Mouse (Mus musculus) hindbrain, embryonic 16.5 days (tissue): ENCODE measurements around the gene Maats1. TPM values are rescaled to one million over a fixed set of nuclear protein-coding genes. Genes with fewer than 3 reads are reported as not detected.

Experiments used
- ATAC-seq: fragments of 200-750 bp; cut with Nextera tagmentation; 2 replicates; pipeline ENCODE4 v1.8.0; 2017; ENCODE audit warnings: moderate TSS enrichment, moderate library complexity
- H3K27ac ChIP-seq: fragments of 300-500 bp; sonication (generic); 2 replicates; pipeline ENCODE4 v1.5.1; 2014; ENCODE audit warnings: low read depth, mild to moderate bottlenecking, control low read depth, low read length, moderate library complexity
- H3K27me3 ChIP-seq: fragments of 300-500 bp; sonication (generic); replicated peaks from 2 replicates; pipeline ENCODE4 v1.6.1; 2014; ENCODE audit warnings: low read length; ENCODE audit not compliant: control insufficient read depth, insufficient read depth
- H3K36me3 ChIP-seq: fragments of 300-500 bp; sonication (generic); 2 replicates; pipeline ENCODE4 v1.6.1; 2014; ENCODE audit warnings: mild to moderate bottlenecking, low read length, moderate library complexity, mixed read lengths; ENCODE audit not compliant: control insufficient read depth, insufficient read depth
- H3K4me1 ChIP-seq: fragments of 300-500 bp; sonication (generic); 2 replicates; pipeline ENCODE4 v1.6.1; 2014; ENCODE audit warnings: low read depth, low read length; ENCODE audit not compliant: control insufficient read depth, insufficient read depth
- H3K4me2 ChIP-seq: fragments of 300-500 bp; sonication (generic); 2 replicates; pipeline ENCODE4 v1.6.1; 2014; ENCODE audit warnings: mild to moderate bottlenecking, low read length, control low read depth, moderate library complexity
- H3K4me3 ChIP-seq: fragments of 300-500 bp; sonication (generic); 2 replicates; pipeline ENCODE4 v1.5.1; 2014; ENCODE audit warnings: mild to moderate bottlenecking, low read length, control low read depth, moderate library complexity
- H3K9ac ChIP-seq: fragments of 300-500 bp; sonication (generic); 2 replicates; pipeline ENCODE4 v1.6.1; 2014; ENCODE audit warnings: low read depth, mild to moderate bottlenecking, control low read depth, low read length, moderate library complexity
- H3K9me3 ChIP-seq: fragments of 300-500 bp; sonication (generic); 2 replicates; pipeline ENCODE4 v1.6.1; 2014; ENCODE audit warnings: mild to moderate bottlenecking, low read length, moderate library complexity; ENCODE audit not compliant: control insufficient read depth
- WGBS: fragments of 180-500 bp; shearing (Covaris S2); extraction: QIAGEN DNeasy Blood & Tissue Kit; methylation state at CpG from one replicate; pipeline ENCODE4 v1.1.7; 2014; 5-methylcytosine and 5-hydroxymethylcytosine counted together
- polyA plus RNA-seq: library from polyadenylated mRNA; unstranded; fragments of >200 nt; fragmentation: Nextera tagmentation; extraction: Ambion mirVana; gene quantifications from 2 replicates; pipeline ENCODE4 v1.2.1, GENCODE M21; 2015

Gene Maats1
- polyA plus RNA-seq, 1 experiment from 2014 or later, result 1.6 TPM

DNA sequence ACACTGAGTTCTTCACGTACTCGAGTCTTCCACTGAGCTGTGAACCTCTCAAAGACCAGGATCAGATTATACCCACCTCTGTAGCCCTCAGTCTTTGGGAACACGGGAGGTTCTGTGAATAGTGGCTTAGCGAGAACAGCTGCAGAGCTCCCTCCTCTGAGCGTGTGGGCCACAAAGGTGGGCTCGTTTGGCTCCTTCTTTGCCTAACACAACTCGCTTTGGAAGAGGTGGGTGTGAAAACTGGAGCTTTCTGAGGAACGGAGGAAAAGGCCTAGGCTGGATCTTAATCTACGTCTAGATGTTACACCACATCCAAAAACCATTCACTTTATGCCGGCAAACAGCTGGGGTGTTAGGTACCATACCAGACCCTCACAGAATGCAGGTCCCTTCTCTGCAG is 23.4 kb upstream of the Maats1 start:
- Histone ChIP-seq H3K9me3 (no peaks in the 10 kb centered on the region), H3K4me3 (no peak overlapping the region), H3K9ac (no peak overlapping the region), H3K27ac (no peak overlapping the region), H3K27me3 (no peaks in the 10 kb centered on the region), H3K4me1 (no peaks in the 10 kb centered on the region), H3K36me3 (no peaks in the 10 kb centered on the region), H3K4me2 (no peak overlapping the region)
- 84% methylated on average over 10 of the region's 10 CpGs for WGBS
- ATAC-seq, result no peak

DNA sequence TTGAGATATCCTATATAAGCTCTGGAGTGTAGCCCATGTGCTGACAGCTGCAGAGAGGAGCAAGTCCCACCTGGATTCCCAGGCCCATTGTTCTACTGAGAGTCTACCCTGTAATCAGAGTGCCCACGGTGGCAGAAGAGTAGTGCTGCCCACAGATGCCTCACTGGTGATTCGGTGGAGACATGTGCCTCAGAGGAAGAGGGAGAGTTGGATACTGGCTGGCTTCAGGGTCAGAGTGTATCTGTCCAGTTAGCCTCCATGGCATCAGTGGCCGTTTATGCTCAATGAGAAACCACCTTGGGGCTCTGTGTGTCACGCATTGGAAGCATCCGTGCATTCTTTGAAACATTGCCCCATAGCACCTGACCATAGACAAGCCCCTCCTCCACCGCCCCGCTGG is 21.7 kb upstream of the Maats1 start:
- no peak for ATAC-seq
- no peaks in the 10 kb centered on the region for H3K9me3 ChIP-seq
- H3K4me2 ChIP-seq, result no peak overlapping the region
- no peaks in the 10 kb centered on the region for H3K27me3 ChIP-seq
- WGBS, result 89% methylated on average over 7 of the region's 7 CpGs
- H3K4me3 ChIP-seq, result no peak overlapping the region
- no peak overlapping the region for H3K9ac ChIP-seq
- H3K27ac ChIP-seq, result no peak overlapping the region
- H3K4me1 ChIP-seq, result no peaks in the 10 kb centered on the region
- no peaks in the 10 kb centered on the region for H3K36me3 ChIP-seq

DNA sequence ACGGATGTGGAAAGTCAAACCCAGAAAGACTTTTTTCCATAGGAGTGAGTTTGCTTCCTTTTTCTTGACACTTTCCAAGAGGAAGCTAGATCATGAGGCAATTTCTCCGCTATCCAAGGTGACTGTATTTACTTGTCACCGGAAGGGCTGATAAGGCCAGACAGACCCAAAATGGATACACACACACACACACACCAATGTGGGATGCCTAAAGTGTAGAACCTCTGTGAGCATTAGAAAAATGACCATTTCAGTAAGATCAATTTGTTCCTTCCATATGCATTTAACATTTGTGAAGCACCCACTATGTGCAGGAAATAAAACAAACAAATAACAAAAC is 21.3 kb upstream of the Maats1 start:
- WGBS, result 87% methylated on average over 3 of the region's 3 CpGs

DNA sequence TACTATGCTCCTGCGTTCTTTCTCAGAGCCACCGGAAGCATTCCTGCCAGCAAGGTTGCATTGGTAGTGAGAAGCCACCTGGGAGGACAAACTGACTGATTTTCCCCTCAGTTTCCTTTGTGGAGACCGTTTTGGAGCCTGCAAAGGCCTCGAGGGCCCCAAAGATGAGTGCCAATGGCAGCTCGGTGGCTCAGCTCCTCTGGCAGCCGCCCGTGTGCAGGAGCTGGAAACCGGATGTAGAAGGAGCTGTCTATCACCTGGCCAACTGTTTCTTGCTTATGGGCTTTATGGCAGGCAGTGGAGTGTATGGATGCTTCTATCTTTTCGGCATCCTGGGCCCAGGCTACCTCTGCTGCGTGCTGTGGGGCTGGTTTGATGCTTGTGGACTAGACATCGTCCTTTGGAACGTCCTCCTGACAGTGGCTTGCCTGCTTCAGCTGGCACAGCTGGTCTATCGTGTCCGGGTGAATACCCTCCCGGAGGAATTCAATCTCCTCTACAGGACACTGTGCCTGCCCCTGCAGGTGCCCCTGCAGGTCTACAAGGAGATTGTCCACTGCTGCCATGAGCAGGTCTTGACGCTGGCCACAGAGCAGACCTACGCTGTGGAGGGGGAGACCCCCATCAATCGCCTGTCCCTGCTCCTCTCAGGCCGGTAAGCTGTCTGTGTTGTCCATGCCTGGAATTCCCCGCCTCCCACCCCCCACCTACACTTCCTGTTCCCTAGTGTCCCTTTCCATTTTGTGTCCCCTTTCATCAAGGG is 20.7 kb upstream of the Maats1 start:
- Histone ChIP-seq H3K27me3 (no peaks in the 10 kb centered on the region), H3K4me3 (no peak overlapping the region), H3K4me2 (no peak overlapping the region), H3K9me3 (no peaks in the 10 kb centered on the region), H3K27ac (no peak overlapping the region), H3K4me1 (no peaks in the 10 kb centered on the region), H3K36me3 (no peaks in the 10 kb centered on the region), H3K9ac (no peak overlapping the region)
- ATAC-seq, result no peak
- WGBS, result 83% methylated on average over 20 of the region's 20 CpGs

More for the DNA sequence above, 21.3 kb upstream of the Maats1 start:
- Histone ChIP-seq H3K27me3 (no peaks in the 10 kb centered on the region), H3K4me3 (no peak overlapping the region), H3K4me2 (no peak overlapping the region), H3K27ac (no peak overlapping the region), H3K9ac (no peak overlapping the region), H3K4me1 (no peaks in the 10 kb centered on the region), H3K9me3 (no peaks in the 10 kb centered on the region), H3K36me3 (no peaks in the 10 kb centered on the region)
- no peak for ATAC-seq

DNA sequence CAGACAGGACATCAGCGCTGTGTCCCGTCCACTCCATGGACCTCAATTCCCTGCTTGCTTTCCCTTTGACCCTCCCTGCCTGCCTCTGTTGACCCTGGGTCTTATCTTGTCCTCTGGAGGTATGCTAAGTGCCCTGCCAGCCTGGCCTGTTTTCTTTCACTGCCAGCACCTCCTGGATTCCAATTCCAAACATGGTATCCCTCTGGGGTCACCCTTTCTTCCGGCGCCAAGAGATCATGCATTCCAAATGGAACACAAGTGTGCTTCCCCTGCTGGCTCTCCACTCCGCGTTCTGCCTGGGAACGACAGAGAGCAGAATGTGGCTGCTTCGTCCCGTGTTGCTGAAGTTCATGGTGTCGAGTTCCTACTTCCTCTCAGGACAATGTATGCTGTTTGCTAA is 20.0 kb upstream of the Maats1 start, which contains the start of gene Popdc2:
Popdc2 (plus strand) TSS at position 277 of the 400 bp plus-strand sequence.
- Histone ChIP-seq H3K27me3 (no peaks in the 10 kb centered on the region), H3K4me1 (no peaks in the 10 kb centered on the region), H3K27ac (no peak within 1 kb of the TSS), H3K36me3 (no peaks in the 10 kb centered on the region), H3K4me3 (no peak within 1 kb of the TSS), H3K9ac (no peak within 1 kb of the TSS), H3K9me3 (no peaks in the 10 kb centered on the region), H3K4me2 (no peak within 1 kb of the TSS)
- ATAC-seq, result no peak
- 68% methylated on average over 10 of the region's 10 CpGs for WGBS

DNA sequence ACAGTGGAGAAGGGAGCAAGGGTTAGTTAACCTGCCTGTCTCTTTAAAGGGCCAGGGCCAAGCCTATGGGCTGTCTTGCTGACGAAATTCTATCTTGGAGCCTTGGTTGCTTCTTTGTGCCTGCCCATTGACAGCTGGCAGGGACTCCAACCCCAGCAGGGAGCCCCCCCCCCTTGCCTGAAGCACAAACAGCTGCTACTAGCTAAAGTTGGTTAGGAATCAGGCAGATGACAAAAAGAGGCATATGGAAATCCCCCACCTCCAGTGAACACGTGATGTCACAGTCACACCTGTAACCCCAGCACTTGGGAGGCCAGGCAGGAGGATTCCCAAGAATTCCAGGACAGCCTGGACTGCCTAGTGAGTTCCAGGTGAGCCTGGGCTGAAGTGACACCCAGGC is 18.4 kb upstream of the Maats1 start:
- peak; percentile 54 for ATAC-seq
- Histone ChIP-seq H3K4me3 (no peak overlapping the region), H3K27me3 (no peaks in the 10 kb centered on the region), H3K9me3 (no peaks in the 10 kb centered on the region), H3K36me3 (no peaks in the 10 kb centered on the region), H3K4me2 (no peak overlapping the region), H3K27ac (no peak overlapping the region), H3K9ac (no peak overlapping the region), H3K4me1 (no peaks in the 10 kb centered on the region)
- WGBS, result 16% methylated on average over 2 of the region's 2 CpGs

DNA sequence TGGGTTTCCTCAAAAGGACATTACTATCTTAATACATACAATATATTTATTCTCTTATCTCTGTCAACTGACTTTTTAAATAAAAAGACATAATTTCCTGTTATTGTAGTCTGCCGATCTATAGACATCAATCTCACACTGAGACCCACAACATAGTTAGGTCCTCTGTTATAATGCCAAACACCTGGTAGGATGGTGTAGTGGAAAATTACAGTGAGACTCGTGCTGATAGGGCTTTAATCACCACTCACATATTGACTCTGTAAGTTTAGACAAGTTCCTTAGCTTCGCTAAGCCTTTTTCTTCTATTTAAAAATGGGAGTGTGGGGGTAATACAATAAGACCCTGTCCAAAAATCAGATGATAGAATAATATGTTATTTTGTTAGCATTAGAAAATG is 17.9 kb upstream of the Maats1 start:
- H3K4me3 ChIP-seq, result no peak overlapping the region
- WGBS, result 76% methylated on average over 3 of the region's 3 CpGs
- no peaks in the 10 kb centered on the region for H3K36me3 ChIP-seq

DNA sequence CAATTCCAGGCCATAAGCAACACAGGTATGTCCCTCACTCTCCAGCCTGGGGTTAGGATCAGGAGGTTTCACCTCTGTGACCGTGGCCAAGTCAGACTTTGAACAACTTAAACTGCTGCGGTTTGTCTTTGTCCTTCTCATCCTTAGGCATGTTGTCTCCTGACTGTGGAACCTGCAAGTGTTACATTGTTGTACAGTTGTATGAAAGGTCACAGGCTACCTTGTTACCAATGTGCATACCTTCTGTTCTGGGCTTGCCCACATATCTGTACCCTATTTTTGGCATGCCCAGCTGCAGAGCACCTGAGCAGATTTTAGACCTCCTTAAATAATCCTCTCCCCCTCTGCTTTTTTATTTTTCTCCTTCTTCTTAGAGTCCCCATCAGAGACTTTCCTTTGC is 17.3 kb upstream of the Maats1 start:
- ATAC-seq, result no peak
- no peak overlapping the region for H3K27ac ChIP-seq
- no peak overlapping the region for H3K4me2 ChIP-seq
- no peaks in the 10 kb centered on the region for H3K27me3 ChIP-seq
- no peak overlapping the region for H3K4me3 ChIP-seq
- WGBS, result 100% methylated on average over 2 of the region's 2 CpGs
- H3K36me3 ChIP-seq, result no peaks in the 10 kb centered on the region
- no peaks in the 10 kb centered on the region for H3K9me3 ChIP-seq
- no peaks in the 10 kb centered on the region for H3K4me1 ChIP-seq
- H3K9ac ChIP-seq, result no peak overlapping the region

More for the DNA sequence above, 17.9 kb upstream of the Maats1 start:
- no peak for ATAC-seq
- Histone ChIP-seq H3K27ac (no peak overlapping the region), H3K4me2 (no peak overlapping the region), H3K27me3 (no peaks in the 10 kb centered on the region), H3K9me3 (no peaks in the 10 kb centered on the region), H3K4me1 (no peaks in the 10 kb centered on the region), H3K9ac (no peak overlapping the region)

DNA sequence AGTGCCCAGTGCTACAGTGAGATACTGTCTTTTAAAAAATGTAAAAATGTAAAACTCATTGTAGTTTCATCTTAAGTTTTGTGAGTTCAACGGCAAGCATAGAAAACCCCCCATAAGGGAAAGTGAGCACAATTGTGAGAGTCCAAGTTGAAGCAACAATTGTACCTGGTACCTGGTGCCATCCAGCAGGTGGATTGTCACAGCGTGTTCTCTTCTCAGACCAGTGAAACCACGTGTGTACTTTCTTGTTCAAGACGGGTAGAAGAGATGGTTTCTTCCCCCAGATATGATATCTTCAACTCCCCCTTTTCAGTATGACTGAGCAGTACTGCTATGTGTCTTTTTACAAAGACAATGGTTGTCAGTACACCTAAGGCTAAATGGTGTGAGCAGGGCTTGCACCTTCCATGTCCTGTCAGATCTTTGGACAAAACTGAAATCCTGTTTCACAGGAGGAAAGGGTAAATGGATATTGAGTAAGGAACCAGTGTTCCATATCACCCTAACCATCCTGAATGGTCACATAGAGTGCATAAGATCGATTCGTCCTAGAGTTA is 16.4 kb upstream of the Maats1 start:
- ATAC-seq, result no peak
- WGBS, result 92% methylated on average over 6 of the region's 6 CpGs
- no peak overlapping the region for H3K4me3 ChIP-seq

More for the DNA sequence above, 16.4 kb upstream of the Maats1 start:
- Histone ChIP-seq H3K9ac (no peak overlapping the region), H3K9me3 (no peaks in the 10 kb centered on the region), H3K27ac (no peak overlapping the region), H3K36me3 (no peaks in the 10 kb centered on the region), H3K27me3 (no peaks in the 10 kb centered on the region), H3K4me1 (no peaks in the 10 kb centered on the region), H3K4me2 (no peak overlapping the region)
